Mouse (Mus musculus) left cerebral cortex, postnatal 14 days (tissue): ENCODE measurements around the gene Ilvbl. TPM values are rescaled to one million over a fixed set of nuclear protein-coding genes. Genes with fewer than 3 reads are reported as not detected.
"Not testable (repeated sequence)": the region's sequence is repeated elsewhere in the genome, so short reads cannot be mapped to it uniquely, and the experiment has no call there.

ENCODE experiments used
- DNase-seq, 2 experiments: peaks; one replicate each; pipeline ENCODE4 v3.0.0; 2021 to 2022; ENCODE audit warnings: low spot score in 2 of 2, mixed read lengths in 1 of 2
- intact Hi-C: fragments of 180-260 bp; cut with DNase I; formaldehyde crosslinking; loops from one replicate; pipeline ENCODE4 v1.15.1; 2025
- total RNA-seq, 2 experiments: library from RNA; stranded (reverse); gene quantifications; 2 replicates each; pipeline ENCODE4 v1.2.3; 2021

Gene Ilvbl
- total RNA-seq, 2 experiments from 2014 or later = 18.2 to 27.4 TPM

GRCm38 (mm10) chr10:78586026-78586425, 11.9 kb downstream of the Ilvbl start:
- no peak for DNase-seq
- intact Hi-C loops = no loop called here

GRCm38 (mm10) chr10:78589291-78589690, 15.1 kb downstream of the Ilvbl start:
- intact Hi-C loops = no loop called here
- DNase-seq = no peak

GRCm38 (mm10) chr10:78589901-78590300, 15.8 kb downstream of the Ilvbl start:
- intact Hi-C loops = no loop called here
- no peak for DNase-seq

- intact Hi-C loops = no loop called here
- DNase-seq = no peak
Observed at GRCm38 (mm10) chr10:78590744-78591143, 16.6 kb downstream of the Ilvbl start.

- DNase-seq = no peak
- intact Hi-C loops = no loop called here
Observed at GRCm38 (mm10) chr10:78591406-78592328, 17.5 kb downstream of the Ilvbl start, which contains the start of gene Syde1. Syde1 (minus strand) TSS chr10:78591964.

- intact Hi-C loops = no loop called here
- DNase-seq = no peak
Observed at GRCm38 (mm10) chr10:78592856-78593379, 18.8 kb downstream of the Ilvbl start.

- DNase-seq = no peak
- intact Hi-C loops = no loop called here
Observed at GRCm38 (mm10) chr10:78593736-78594135, 19.6 kb downstream of the Ilvbl start.

GRCm38 (mm10) chr10:78594157-78594556, 20.0 kb downstream of the Ilvbl start:
- DNase-seq = no peak
- intact Hi-C loops = no loop called here

GRCm38 (mm10) chr10:78594566-78594965, 20.4 kb downstream of the Ilvbl start:
- intact Hi-C loops = no loop called here
- no peak for DNase-seq

GRCm38 (mm10) chr10:78599865-78600264, 25.7 kb downstream of the Ilvbl start:
- no peak for DNase-seq
- intact Hi-C loops = loop anchor here (10.0 kb wide), 2 partner anchors 55 to 165 kb away; no protein-coding TSS in a partner anchor

- intact Hi-C loops = loop anchor here (10.0 kb wide), 2 partner anchors 60 to 170 kb away; no protein-coding TSS in a partner anchor
- DNase-seq = peak; percentile 59 to 60
Observed at GRCm38 (mm10) chr10:78605080-78605479, 30.9 kb downstream of the Ilvbl start.

- intact Hi-C loops = loop anchor here (10.0 kb wide), 2 partner anchors 63 to 173 kb away; no protein-coding TSS in a partner anchor
- DNase-seq = no peak
Observed at GRCm38 (mm10) chr10:78607602-78608001, 33.5 kb downstream of the Ilvbl start.

GRCm38 (mm10) chr10:78617974-78618373, 43.8 kb downstream of the Ilvbl start, which contains the start of gene Olfr1357:
Olfr1357 (minus strand) TSS chr10:78618074.
- no peak for DNase-seq
- intact Hi-C loops = no loop called here

GRCm38 (mm10) chr10:78623143-78623542, 49.0 kb downstream of the Ilvbl start:
- DNase-seq, intact Hi-C loops: not testable (repeated sequence)

GRCm38 (mm10) chr10:78630194-78630593, 56.0 kb downstream of the Ilvbl start:
- intact Hi-C loops = loop anchor here (5.0 to 10.0 kb wide), 2 partner anchors 125 to 487 kb away; partner anchors contain the start of gene Ccdc105
- DNase-seq = peak; percentile 23 to 43

- DNase-seq = peak; percentile 49 to 52
- intact Hi-C loops = loop anchor here (5.0 to 10.0 kb wide), 2 partner anchors 122 to 485 kb away; partner anchors contain the start of gene Ccdc105
Observed at GRCm38 (mm10) chr10:78632311-78632710, 58.2 kb downstream of the Ilvbl start.
